Comparison of ENCODE assay signal across 9 mouse cellular contexts in the genomic region with DNA sequence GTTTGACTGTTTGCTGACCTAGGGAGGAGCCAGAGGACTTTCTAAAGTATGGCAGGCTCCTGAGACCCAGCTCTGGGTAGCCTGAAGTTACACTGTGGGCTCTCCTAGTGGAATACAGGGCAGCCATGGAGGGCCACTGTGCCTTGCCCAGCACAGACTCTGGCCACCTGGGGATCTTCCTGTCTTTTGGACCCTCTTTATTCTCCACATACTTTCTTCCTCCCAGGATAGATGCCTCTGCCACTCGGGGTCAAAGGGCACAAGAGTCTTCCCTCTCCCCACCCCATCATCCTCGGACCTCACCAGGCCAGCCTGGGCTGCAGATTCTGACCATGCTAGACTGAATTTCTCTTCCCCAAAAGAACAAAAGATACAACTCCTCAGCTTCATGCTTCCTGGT. TPM values are rescaled to one million over a fixed set of nuclear protein-coding genes. Genes with fewer than 3 reads are reported as not detected.
DNase-seq lines count a peak whose midpoint lies in the region; ATAC-seq and TF ChIP-seq lines count a peak whose summit lies in the region.
"Had no signal": no experiment of that assay in that cellular context is flagged by ENCODE, and none has a peak within 500 bp of the region (broad histone marks: within the 10 kb centered on the region; RNA-seq: fewer than 3 reads in every experiment).

No protein-coding gene starts in this region.

- peak overlapping the region; percentile 94 for H3K4me3 ChIP-seq in heart, embryonic 11.5 days (ENCODE audit: low read depth, low read length)
- peak overlapping the region; percentile 2; the same call in 1 of the 2 replicates for H3K4me3 ChIP-seq in embryonic fibroblast, embryonic 13.5 days (ENCODE audit: insufficient read depth, low read length)
- peak overlapping the region; percentile 94 for H3K4me3 ChIP-seq in intestine, embryonic 16.5 days (ENCODE audit: low read length)
- no peak overlapping the region for H3K4me3 ChIP-seq in midbrain, postnatal 0 days (ENCODE audit: low read depth, low read length)

- intact Hi-C loops in heart, postnatal 25 days (cut with DNase I) = loop anchor here (5.0 to 10.0 kb wide), 2 partner anchors 137 to 294 kb away; partner anchors contain the start of gene Eml4

- H3K36me3 ChIP-seq in heart, embryonic 11.5 days (ENCODE audit: control insufficient read depth, insufficient read depth, low read length) = peaks cover 9% of the 10 kb centered on the region
- peaks cover 14% of the 10 kb centered on the region; the same call in 1 of the 2 replicates for H3K36me3 ChIP-seq in intestine, embryonic 16.5 days (ENCODE audit: control insufficient read depth, insufficient read depth, low read length)
- peaks cover 12% of the 10 kb centered on the region; the same call in 1 of the 2 replicates for H3K36me3 ChIP-seq in midbrain, postnatal 0 days (ENCODE audit: insufficient read depth, low read length)

- no peak for ATAC-seq in heart, embryonic 11.5 days (replicated peaks; ENCODE audit: insufficient number of reproducible peaks, low FRiP score, low TSS enrichment)
- no peak for ATAC-seq in intestine, embryonic 16.5 days
- ATAC-seq in midbrain, postnatal 0 days (ENCODE audit: low FRiP score) = no peak

- no peaks in the 10 kb centered on the region for H3K9me3 ChIP-seq in heart, embryonic 11.5 days (replicated peaks; ENCODE audit: control insufficient read depth, low read length)
- H3K9me3 ChIP-seq in intestine, embryonic 16.5 days (ENCODE audit: control insufficient read depth, low read length) = no peaks in the 10 kb centered on the region
- H3K9me3 ChIP-seq in midbrain, postnatal 0 days (ENCODE audit: low read length) = no peaks in the 10 kb centered on the region

- 13% methylated on average over 2 of the region's 2 CpGs for WGBS in heart, embryonic 11.5 days (ENCODE audit: insufficient replicate concordance)
- 22% methylated on average over 2 of the region's 2 CpGs for WGBS in intestine, embryonic 16.5 days
- 33% methylated on average over 2 of the region's 2 CpGs for WGBS in midbrain, postnatal 0 days

- H3K27me3 ChIP-seq in heart, embryonic 11.5 days (ENCODE audit: control insufficient read depth, insufficient read depth, low read length) = no peaks in the 10 kb centered on the region
- H3K27me3 ChIP-seq in intestine, embryonic 16.5 days (replicated peaks; ENCODE audit: control insufficient read depth, insufficient read depth, low read length) = no peaks in the 10 kb centered on the region
- H3K27me3 ChIP-seq in midbrain, postnatal 0 days (ENCODE audit: insufficient read depth, low read length) = peaks cover 50% of the 10 kb centered on the region

- no peak for DNase-seq in heart, postnatal 25 days (ENCODE audit: low spot score)
- no peak for DNase-seq in midbrain, postnatal 0 days (ENCODE audit: low spot score)
- no peak for DNase-seq in cerebellum, postnatal 4 days (ENCODE audit: low spot score in 2 of 2)
- DNase-seq in frontal cortex, postnatal 14 days (ENCODE audit: low spot score in 2 of 2) = no peak
- DNase-seq in thymus, postnatal 10 days (ENCODE audit: low spot score in 2 of 2) = no peak
- DNase-seq: kidney, postnatal 14 days had no signal

- H3K4me2 ChIP-seq in heart, embryonic 11.5 days = peak overlapping the region; percentile 85
- peak overlapping the region; percentile 92 for H3K4me2 ChIP-seq in intestine, embryonic 16.5 days (ENCODE audit: low read depth, low read length)
- H3K4me2 ChIP-seq in midbrain, postnatal 0 days (ENCODE audit: low read depth, low read length, poor library complexity, severe bottlenecking) = peak overlapping the region; percentile 96; the same call in 1 of the 2 replicates

- peaks cover 70% of the 10 kb centered on the region for H3K4me1 ChIP-seq in heart, embryonic 11.5 days (ENCODE audit: control insufficient read depth, insufficient read depth, low read length)
- 0 out of 2 replicates have a peak, but pooled peaks cover 4% of the 10 kb centered on the region for H3K4me1 ChIP-seq in embryonic fibroblast, embryonic 13.5 days (ENCODE audit: control insufficient read depth, insufficient read depth, low read length)
- peaks cover 67% of the 10 kb centered on the region for H3K4me1 ChIP-seq in intestine, embryonic 16.5 days (ENCODE audit: control insufficient read depth, insufficient read depth, low read length)
- peaks cover 12% of the 10 kb centered on the region; the same call in 1 of the 2 replicates for H3K4me1 ChIP-seq in midbrain, postnatal 0 days (ENCODE audit: insufficient read depth, low read length)

- H3K9ac ChIP-seq in heart, embryonic 11.5 days (ENCODE audit: low read depth, low read length) = peak overlapping the region; percentile 99
- H3K9ac ChIP-seq in intestine, embryonic 16.5 days (ENCODE audit: low read depth, low read length) = peak overlapping the region; percentile 100
- H3K9ac ChIP-seq in midbrain, postnatal 0 days (replicated peaks; ENCODE audit: low read length, poor library complexity, severe bottlenecking) = no peak overlapping the region

- peak overlapping the region; percentile 96 for H3K27ac ChIP-seq in heart, embryonic 11.5 days (ENCODE audit: low read depth, low read length)
- no peak overlapping the region for H3K27ac ChIP-seq in embryonic fibroblast, embryonic 13.5 days (ENCODE audit: insufficient read depth, low read length)
- peak overlapping the region; percentile 94 for H3K27ac ChIP-seq in intestine, embryonic 16.5 days (ENCODE audit: low read length)
- H3K27ac ChIP-seq in midbrain, postnatal 0 days (ENCODE audit: low read depth, low read length) = no peak overlapping the region

- TF ChIP-seq CTCF in embryonic fibroblast, embryonic 13.5 days (IDR thresholded peaks at IDR 0.05; ENCODE audit: borderline replicate concordance, insufficient read depth, low read length) = no peak
- TF ChIP-seq CTCF in midbrain, postnatal 0 days (IDR thresholded peaks at IDR 0.05) = no peak

- TF ChIP-seq POLR2A in embryonic fibroblast, embryonic 13.5 days (IDR thresholded peaks at IDR 0.05; ENCODE audit: low read depth, low read length) = no peak

RNA-seq across cellular contexts. Expression of gene Pkdcc, which starts 3.1 kb away (rescaled TPM):
- polyA plus RNA-seq in heart, embryonic 11.5 days (2014; fragmentation: Nextera tagmentation; extraction: Ambion mirVana) = 17.9 and 18.0 TPM in 2 replicates
- 10 to 100 TPM; 48.6 to 48.7 TPM for total RNA-seq in heart, postnatal 25 days (2021)
- 13.1 and 32.0 TPM in 2 replicates for polyA plus RNA-seq in embryonic fibroblast, embryonic 13.5 days (2011; ENCODE audit: insufficient read length, low read depth, missing spikeins)
- 18.3 and 18.7 TPM in 2 replicates for polyA plus RNA-seq in intestine, embryonic 16.5 days (2015; fragmentation: Nextera tagmentation; extraction: Ambion mirVana)
- total RNA-seq in midbrain, postnatal 0 days (2014; rRNA removed) = 27.8 and 33.7 TPM in 2 replicates
- 2.1 and 2.2 TPM in 2 replicates for polyA plus RNA-seq in midbrain, postnatal 0 days (2015; fragmentation: Nextera tagmentation; extraction: Ambion mirVana)

Comparison
In these comparisons a context has a peak if more than half of its experiments do, and no peak if none do; other contexts are left out.
1. H3K27ac ChIP-seq: peak in heart, embryonic 11.5 days (single experiment) and intestine, embryonic 16.5 days (single experiment); none in embryonic fibroblast, embryonic 13.5 days (single experiment) and midbrain, postnatal 0 days (single experiment).
2. Peak in every context shown above with its lines, with median percentiles within 50 percentile points of each other: H3K4me2 ChIP-seq.